Mouse (Mus musculus): ENCODE results near the gene Ammecr1. TPM values are rescaled to one million over a fixed set of nuclear protein-coding genes. Genes with fewer than 3 reads are reported as not detected.

Ammecr1 gene
- polyA plus RNA-seq, 1 experiment from 2014 or later = 4.1 TPM

- H3K4me2 ChIP-seq = no peak overlapping the region
- ATAC-seq (ENCODE audit: low FRiP score, low read depth) = no peak
- H3K27ac ChIP-seq (replicated peaks) = no peak overlapping the region
- WGBS = 75% methylated on average over 2 of the region's 2 CpGs
- no peaks in the 10 kb centered on the region for H3K4me1 ChIP-seq (replicated peaks)
- no peak overlapping the region for H3K9ac ChIP-seq
- H3K9me3 ChIP-seq = no peaks in the 10 kb centered on the region
- no peaks in the 10 kb centered on the region for H3K36me3 ChIP-seq
- no peak overlapping the region for H3K4me3 ChIP-seq
- no peaks in the 10 kb centered on the region for H3K27me3 ChIP-seq
Observed at GRCm38 (mm10) chrX:142838841-142839240, 127.7 kb downstream of the Ammecr1 start.

- no peak overlapping the region for H3K4me3 ChIP-seq
- no peaks in the 10 kb centered on the region for H3K27me3 ChIP-seq
- H3K36me3 ChIP-seq = no peaks in the 10 kb centered on the region
- H3K4me2 ChIP-seq = no peak overlapping the region
- no peaks in the 10 kb centered on the region for H3K4me1 ChIP-seq (replicated peaks)
- ATAC-seq (ENCODE audit: low FRiP score, low read depth) = no peak
- 91% methylated on average over 3 of the region's 3 CpGs for WGBS
- H3K9me3 ChIP-seq = no peaks in the 10 kb centered on the region
- no peak overlapping the region for H3K9ac ChIP-seq
- H3K27ac ChIP-seq (replicated peaks) = no peak overlapping the region
Observed at GRCm38 (mm10) chrX:142837316-142837715, 129.2 kb downstream of the Ammecr1 start.

GRCm38 (mm10) chrX:142836399-142836798 is 130.1 kb downstream of the Ammecr1 start:
- no peak overlapping the region for H3K4me3 ChIP-seq
- H3K36me3 ChIP-seq = no peaks in the 10 kb centered on the region
- no peak overlapping the region for H3K27ac ChIP-seq (replicated peaks)
- no peaks in the 10 kb centered on the region for H3K9me3 ChIP-seq
- WGBS = 94% methylated on average over 7 of the region's 7 CpGs
- no peaks in the 10 kb centered on the region for H3K4me1 ChIP-seq (replicated peaks)
- H3K4me2 ChIP-seq = no peak overlapping the region
- H3K27me3 ChIP-seq = no peaks in the 10 kb centered on the region
- ATAC-seq (ENCODE audit: low FRiP score, low read depth) = no peak
- no peak overlapping the region for H3K9ac ChIP-seq

GRCm38 (mm10) chrX:142834807-142835206 is 131.7 kb downstream of the Ammecr1 start:
- ATAC-seq (ENCODE audit: low FRiP score, low read depth) = no peak
- Histone ChIP-seq H3K27me3 (no peaks in the 10 kb centered on the region), H3K9me3 (no peaks in the 10 kb centered on the region), H3K27ac (replicated peaks) (no peak overlapping the region), H3K4me2 (no peak overlapping the region), H3K36me3 (no peaks in the 10 kb centered on the region), H3K4me3 (no peak overlapping the region), H3K4me1 (replicated peaks) (no peaks in the 10 kb centered on the region), H3K9ac (no peak overlapping the region)
- 90% methylated on average over 6 of the region's 6 CpGs for WGBS

- Histone ChIP-seq H3K9ac (no peak overlapping the region), H3K4me3 (no peak overlapping the region), H3K4me1 (replicated peaks) (no peaks in the 10 kb centered on the region), H3K27ac (replicated peaks) (no peak overlapping the region), H3K36me3 (no peaks in the 10 kb centered on the region), H3K4me2 (no peak overlapping the region), H3K9me3 (no peaks in the 10 kb centered on the region), H3K27me3 (no peaks in the 10 kb centered on the region)
- no peak for ATAC-seq (ENCODE audit: low FRiP score, low read depth)
- 81% methylated on average over 13 of the region's 13 CpGs for whole genome bisulfite sequencing
Observed at GRCm38 (mm10) chrX:142833164-142833796, 133.2 kb downstream of the Ammecr1 start.

- no peaks in the 10 kb centered on the region for H3K27me3 ChIP-seq
- H3K4me1 ChIP-seq (replicated peaks) = no peaks in the 10 kb centered on the region
- H3K36me3 ChIP-seq = no peaks in the 10 kb centered on the region
- no peak overlapping the region for H3K4me3 ChIP-seq
- H3K4me2 ChIP-seq = no peak overlapping the region
- ATAC-seq (ENCODE audit: low FRiP score, low read depth) = no peak
- 65% methylated on average over 3 of the region's 3 CpGs for WGBS
- no peaks in the 10 kb centered on the region for H3K9me3 ChIP-seq
- H3K9ac ChIP-seq = no peak overlapping the region
- H3K27ac ChIP-seq (replicated peaks) = no peak overlapping the region
Observed at GRCm38 (mm10) chrX:142832221-142832620, 134.3 kb downstream of the Ammecr1 start.

GRCm38 (mm10) chrX:142830572-142830971 is 136.0 kb downstream of the Ammecr1 start:
- ATAC-seq (ENCODE audit: low FRiP score, low read depth) = no peak
- H3K9me3 ChIP-seq = no peaks in the 10 kb centered on the region
- no peaks in the 10 kb centered on the region for H3K27me3 ChIP-seq
- H3K27ac ChIP-seq (replicated peaks) = no peak overlapping the region
- H3K36me3 ChIP-seq = no peaks in the 10 kb centered on the region
- no peak overlapping the region for H3K4me2 ChIP-seq
- no peak overlapping the region for H3K9ac ChIP-seq
- WGBS = 93% methylated on average over 6 of the region's 6 CpGs
- no peaks in the 10 kb centered on the region for H3K4me1 ChIP-seq (replicated peaks)
- no peak overlapping the region for H3K4me3 ChIP-seq

GRCm38 (mm10) chrX:142829866-142830470 is 136.6 kb downstream of the Ammecr1 start:
- H3K9ac ChIP-seq = no peak overlapping the region
- H3K9me3 ChIP-seq = no peaks in the 10 kb centered on the region
- no peaks in the 10 kb centered on the region for H3K36me3 ChIP-seq
- no peak for ATAC-seq (ENCODE audit: low FRiP score, low read depth)
- no peak overlapping the region for H3K4me2 ChIP-seq
- H3K4me1 ChIP-seq (replicated peaks) = no peaks in the 10 kb centered on the region
- no peaks in the 10 kb centered on the region for H3K27me3 ChIP-seq
- 78% methylated on average over 12 of the region's 12 CpGs for WGBS
- H3K27ac ChIP-seq (replicated peaks) = no peak overlapping the region
- no peak overlapping the region for H3K4me3 ChIP-seq

- Histone ChIP-seq H3K27me3 (no peaks in the 10 kb centered on the region), H3K36me3 (no peaks in the 10 kb centered on the region), H3K27ac (replicated peaks) (no peak overlapping the region), H3K9ac (no peak overlapping the region), H3K4me3 (no peak overlapping the region), H3K4me2 (no peak overlapping the region), H3K9me3 (no peaks in the 10 kb centered on the region), H3K4me1 (replicated peaks) (no peaks in the 10 kb centered on the region)
- ATAC-seq (ENCODE audit: low FRiP score, low read depth) = no peak
- WGBS = 76% methylated on average over 2 of the region's 2 CpGs
Observed at GRCm38 (mm10) chrX:142829267-142829666, 137.3 kb downstream of the Ammecr1 start.

GRCm38 (mm10) chrX:142828184-142828908 is 138.2 kb downstream of the Ammecr1 start:
- Histone ChIP-seq H3K36me3 (no peaks in the 10 kb centered on the region), H3K4me1 (replicated peaks) (no peaks in the 10 kb centered on the region), H3K4me3 (no peak overlapping the region), H3K27ac (replicated peaks) (no peak overlapping the region), H3K4me2 (no peak overlapping the region), H3K27me3 (no peaks in the 10 kb centered on the region), H3K9me3 (no peaks in the 10 kb centered on the region), H3K9ac (no peak overlapping the region)
- ATAC-seq (ENCODE audit: low FRiP score, low read depth) = no peak
- WGBS = 65% methylated on average over 13 of the region's 13 CpGs

- H3K9ac ChIP-seq = no peak overlapping the region
- H3K4me1 ChIP-seq (replicated peaks) = no peaks in the 10 kb centered on the region
- 52% methylated on average over 1 of the region's 1 CpGs for WGBS
- no peak for ATAC-seq (ENCODE audit: low FRiP score, low read depth)
- no peaks in the 10 kb centered on the region for H3K27me3 ChIP-seq
- H3K27ac ChIP-seq (replicated peaks) = no peak overlapping the region
- H3K9me3 ChIP-seq = no peaks in the 10 kb centered on the region
- H3K4me3 ChIP-seq = no peak overlapping the region
- H3K4me2 ChIP-seq = no peak overlapping the region
- H3K36me3 ChIP-seq = no peaks in the 10 kb centered on the region
Observed at GRCm38 (mm10) chrX:142827644-142828043, 138.9 kb downstream of the Ammecr1 start.

- Histone ChIP-seq H3K4me1 (replicated peaks) (no peaks in the 10 kb centered on the region), H3K4me3 (no peak overlapping the region), H3K9me3 (no peaks in the 10 kb centered on the region), H3K27ac (replicated peaks) (no peak overlapping the region), H3K36me3 (no peaks in the 10 kb centered on the region), H3K9ac (no peak overlapping the region), H3K4me2 (no peak overlapping the region), H3K27me3 (no peaks in the 10 kb centered on the region)
- WGBS = 84% methylated on average over 1 of the region's 1 CpGs
- ATAC-seq (ENCODE audit: low FRiP score, low read depth) = no peak
Observed at GRCm38 (mm10) chrX:142825309-142825708, 141.2 kb downstream of the Ammecr1 start.

Data from hindbrain, embryonic 15.5 days (tissue).